Mouse (Mus musculus): ENCODE measurements around the gene Parp8. TPM values are rescaled to one million over a fixed set of nuclear protein-coding genes. Genes with fewer than 3 reads are reported as not detected.

The Parp8 gene
- total and polyA plus RNA-seq, 3 experiments = not detected

DNA sequence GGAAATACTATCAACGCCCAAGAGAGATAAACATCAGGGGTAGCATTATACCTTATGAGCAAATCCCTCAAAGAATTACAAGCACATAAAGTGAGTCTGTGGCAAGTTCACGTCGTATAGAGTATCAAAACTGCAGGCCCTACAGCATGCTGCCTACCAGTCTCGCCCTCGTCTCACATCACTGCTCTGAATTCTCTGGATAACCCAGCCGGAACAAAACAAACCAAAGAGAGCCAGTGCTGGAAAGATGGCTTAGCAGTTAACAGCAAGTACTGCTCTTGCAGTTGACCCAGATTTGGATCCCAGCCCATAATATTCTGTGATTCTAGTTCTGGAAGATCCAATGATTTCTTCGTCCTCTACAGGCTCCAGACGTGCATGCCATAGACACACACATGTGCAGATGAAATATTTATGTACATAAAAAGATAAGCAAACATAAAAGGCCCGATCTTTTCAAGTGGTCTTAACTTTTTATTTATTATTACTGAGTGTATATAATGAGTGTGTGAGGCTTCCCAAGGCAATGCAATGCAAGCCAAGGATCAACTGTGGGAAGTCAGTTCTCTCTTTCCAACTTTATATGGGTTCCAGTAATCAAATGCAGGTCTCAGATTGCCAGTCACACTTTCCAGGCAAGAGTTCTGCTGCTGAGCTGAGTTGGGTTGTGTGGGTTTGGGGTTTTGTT lies 77.6 kb downstream of the Parp8 start:
- Histone ChIP-seq H3K79me2 (replicated peaks; ENCODE audit: control insufficient read depth, extremely low read depth, insufficient read depth, poor library complexity, severe bottlenecking) (no peaks in the 10 kb centered on the region), H3K9me3 (replicated peaks; ENCODE audit: low read length) (peaks cover 65% of the 10 kb centered on the region), H3K4me3 (replicated peaks in 1 of 3; ENCODE audit: low read depth in 2 of 3, low read length in 2 of 3, poor library complexity in 1 of 3) (no peak overlapping the region), H3K4me2 (ENCODE audit: insufficient read depth, low read depth, poor library complexity, severe bottlenecking) (no peak overlapping the region), H3K9ac (ENCODE audit: insufficient read depth, low read depth) (no peak overlapping the region), H3K27me3 (replicated peaks) (no peaks in the 10 kb centered on the region), H3K4me1 (ENCODE audit: control insufficient read depth in 1 of 2, insufficient read depth in 2 of 2) (no peaks in the 10 kb centered on the region), H3K36me3 (replicated peaks in 1 of 2; ENCODE audit: control insufficient read depth in 1 of 2, insufficient read depth in 1 of 2, low read length in 1 of 2) (no peaks in the 10 kb centered on the region), H3K27ac (ENCODE audit: insufficient read depth, low read depth) (no peak overlapping the region)
- TF ChIP-seq RAD21 (IDR thresholded peaks at IDR 0.05; ENCODE audit: low read depth, low read length) (no peak), TCF12 (IDR thresholded peaks at IDR 0.05; ENCODE audit: low read depth, low read length) (no peak), EP300 (IDR thresholded peaks at IDR 0.05; ENCODE audit: low read length) (no peak), MAZ (IDR thresholded peaks at IDR 0.05; ENCODE audit: low read depth, low read length) (no peak), UBTF (IDR thresholded peaks at IDR 0.05; ENCODE audit: low read depth, low read length) (no peak), SMC3 (IDR thresholded peaks at IDR 0.05; ENCODE audit: low read depth, low read length) (no peak), ZMIZ1 (IDR thresholded peaks at IDR 0.05; ENCODE audit: low read depth, low read length) (no peak), ZC3H11A (IDR thresholded peaks at IDR 0.05; ENCODE audit: low read depth, low read length) (no peak), MEF2A (IDR thresholded peaks at IDR 0.05; ENCODE audit: borderline replicate concordance, low read depth, low read length) (no peak), JUN (IDR thresholded peaks at IDR 0.05; ENCODE audit: insufficient read depth, low read depth, low read length) (no peak), ZKSCAN1 (IDR thresholded peaks at IDR 0.05; ENCODE audit: borderline replicate concordance, low read depth, low read length) (no peak), ELF1 (IDR thresholded peaks at IDR 0.05; ENCODE audit: low read depth, low read length) (no peak), HCFC1 (IDR thresholded peaks at IDR 0.05; ENCODE audit: low read depth, low read length) (no peak), E2F4 (IDR thresholded peaks at IDR 0.05; ENCODE audit: insufficient replicate concordance, low read depth, low read length) (no peak), PAX5 (IDR thresholded peaks at IDR 0.05; ENCODE audit: low read length) (no peak), NRF1 (IDR thresholded peaks at IDR 0.05; ENCODE audit: low read depth, low read length) (no peak), ETS1 (conservative IDR thresholded peaks at IDR 0.05; ENCODE audit: low read depth, low read length) (no peak), ZNF384 (IDR thresholded peaks at IDR 0.05; ENCODE audit: low read depth, low read length) (no peak), USF1 (IDR thresholded peaks at IDR 0.05; ENCODE audit: low read depth, low read length) (no peak)
- dilution Hi-C loops (cut with MboI; ENCODE audit: extremely low pct_ligation_motif_present, extremely low pct_unique_long_range_greater_than_20kb, low sequenced_read_pairs) = no loop called here
- in situ Hi-C loops (cut with MboI; ENCODE audit: low pct_ligation_motif_present, low pct_unique_long_range_greater_than_20kb, low sequenced_read_pairs) = no loop called here
- DNase-seq (ENCODE audit: extremely low read depth) = no peak

DNA sequence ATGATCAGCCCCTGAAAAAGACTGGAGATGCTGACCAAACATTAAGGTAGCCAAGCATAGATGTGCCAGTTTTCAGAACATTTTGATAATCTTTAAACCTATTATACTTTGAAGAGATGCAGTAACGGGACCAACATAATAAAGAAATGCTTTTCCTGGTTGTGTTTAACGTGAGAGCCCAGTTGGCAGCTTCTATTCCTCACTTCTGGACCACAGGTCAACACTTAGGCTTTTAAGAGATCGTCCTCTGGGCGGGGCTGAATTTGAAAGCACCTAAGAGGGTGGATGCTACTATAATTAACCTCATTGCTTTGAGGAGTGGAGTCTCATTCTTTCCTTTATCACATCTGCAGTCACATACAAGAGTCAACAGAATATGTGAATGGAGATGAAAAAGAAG lies 78.8 kb downstream of the Parp8 start:
- DNase-seq (ENCODE audit: extremely low read depth) = no peak
- Histone ChIP-seq H3K36me3 (replicated peaks in 1 of 2; ENCODE audit: control insufficient read depth in 1 of 2, insufficient read depth in 1 of 2, low read length in 1 of 2) (no peaks in the 10 kb centered on the region), H3K27ac (ENCODE audit: insufficient read depth, low read depth) (no peak overlapping the region), H3K27me3 (replicated peaks) (no peaks in the 10 kb centered on the region), H3K4me2 (ENCODE audit: insufficient read depth, low read depth, poor library complexity, severe bottlenecking) (no peak overlapping the region), H3K4me1 (ENCODE audit: control insufficient read depth in 1 of 2, insufficient read depth in 2 of 2) (no peaks in the 10 kb centered on the region), H3K4me3 (replicated peaks in 1 of 3; ENCODE audit: low read depth in 2 of 3, low read length in 2 of 3, poor library complexity in 1 of 3) (no peak overlapping the region), H3K79me2 (replicated peaks; ENCODE audit: control insufficient read depth, extremely low read depth, insufficient read depth, poor library complexity, severe bottlenecking) (no peaks in the 10 kb centered on the region), H3K9me3 (replicated peaks; ENCODE audit: low read length) (peaks cover 70% of the 10 kb centered on the region), H3K9ac (ENCODE audit: insufficient read depth, low read depth) (no peak overlapping the region)
- dilution Hi-C loops (cut with MboI; ENCODE audit: extremely low pct_ligation_motif_present, extremely low pct_unique_long_range_greater_than_20kb, low sequenced_read_pairs) (no loop called here), in situ Hi-C loops (cut with MboI; ENCODE audit: low pct_ligation_motif_present, low pct_unique_long_range_greater_than_20kb, low sequenced_read_pairs) (no loop called here)
- TF ChIP-seq GABPA (IDR thresholded peaks at IDR 0.05; ENCODE audit: insufficient replicate concordance, low read depth, low read length) (no peak), JUND (conservative IDR thresholded peaks at IDR 0.05; ENCODE audit: low read depth, low read length) (no peak), MAX (IDR thresholded peaks at IDR 0.05; ENCODE audit: low read length) (no peak), SMC3 (IDR thresholded peaks at IDR 0.05; ENCODE audit: low read depth, low read length) (no peak), ETS1 (conservative IDR thresholded peaks at IDR 0.05; ENCODE audit: low read depth, low read length) (no peak), JUN (IDR thresholded peaks at IDR 0.05; ENCODE audit: insufficient read depth, low read depth, low read length) (no peak), EP300 (IDR thresholded peaks at IDR 0.05; ENCODE audit: low read length) (no peak), E2F4 (IDR thresholded peaks at IDR 0.05; ENCODE audit: insufficient replicate concordance, low read depth, low read length) (no peak)
